In genomic region chr8:86651416-86651815, GRCm38 (mm10) we compare ENCODE assay signal across 13 mouse cellular contexts. TPM values are rescaled to one million over a fixed set of nuclear protein-coding genes. Genes with fewer than 3 reads are reported as not detected.
DNase-seq lines count a peak whose midpoint lies in the region; ATAC-seq lines count a peak whose summit lies in the region.
"Had no signal": no experiment of that assay in that cellular context is flagged by ENCODE, and none has a peak within 500 bp of the region (broad histone marks: within the 10 kb centered on the region; RNA-seq: fewer than 3 reads in every experiment).

No protein-coding gene starts in this region.

- H3K4me3 ChIP-seq in forebrain, embryonic 13.5 days: no peak overlapping the region
- H3K4me3 ChIP-seq in forebrain, embryonic 12.5 days (replicated peaks): no peak overlapping the region
- H3K4me3 ChIP-seq: hindbrain, embryonic 15.5 days; stomach, embryonic 15.5 days had no signal

- H3K4me1 ChIP-seq in forebrain, embryonic 13.5 days: peaks cover 12% of the 10 kb centered on the region
- no peaks in the 10 kb centered on the region; the same call in 1 of the 2 replicates for H3K4me1 ChIP-seq in forebrain, embryonic 12.5 days
- H3K4me1 ChIP-seq: hindbrain, embryonic 15.5 days; stomach, embryonic 15.5 days had no signal

- H3K36me3 ChIP-seq in forebrain, embryonic 13.5 days (ENCODE audit: poor library complexity, severe bottlenecking): peaks cover 18% of the 10 kb centered on the region; the same call in 1 of the 2 replicates
- H3K36me3 ChIP-seq in forebrain, embryonic 12.5 days (replicated peaks): peaks cover 17% of the 10 kb centered on the region

- no peak overlapping the region for H3K9ac ChIP-seq in forebrain, embryonic 13.5 days
- no peak overlapping the region for H3K9ac ChIP-seq in forebrain, embryonic 12.5 days
- H3K9ac ChIP-seq: hindbrain, embryonic 15.5 days; liver, postnatal 0 days; stomach, embryonic 15.5 days had no signal

- H3K27me3 ChIP-seq in forebrain, embryonic 13.5 days: no peaks in the 10 kb centered on the region
- no peaks in the 10 kb centered on the region for H3K27me3 ChIP-seq in forebrain, embryonic 12.5 days
- H3K27me3 ChIP-seq: hindbrain, embryonic 15.5 days; stomach, embryonic 15.5 days had no signal

- no peaks in the 10 kb centered on the region for H3K9me3 ChIP-seq in forebrain, embryonic 13.5 days (replicated peaks)
- H3K9me3 ChIP-seq in forebrain, embryonic 12.5 days: no peaks in the 10 kb centered on the region
- H3K9me3 ChIP-seq: hindbrain, embryonic 15.5 days; stomach, embryonic 15.5 days had no signal

- ATAC-seq in forebrain, embryonic 13.5 days: peak; percentile 75
- no peak for ATAC-seq in forebrain, embryonic 12.5 days (ENCODE audit: low FRiP score)
- ATAC-seq: liver, postnatal 0 days had no signal

- WGBS in forebrain, embryonic 13.5 days: 73% methylated on average over 5 of the region's 5 CpGs
- WGBS in forebrain, embryonic 12.5 days: 79% methylated on average over 5 of the region's 5 CpGs

- peak overlapping the region; percentile 32 for H3K27ac ChIP-seq in forebrain, embryonic 13.5 days
- no peak overlapping the region for H3K27ac ChIP-seq in forebrain, embryonic 12.5 days
- H3K27ac ChIP-seq: hindbrain, embryonic 15.5 days; stomach, embryonic 15.5 days had no signal

- H3K4me2 ChIP-seq in forebrain, embryonic 13.5 days: no peak overlapping the region
- no peak overlapping the region for H3K4me2 ChIP-seq in forebrain, embryonic 12.5 days
- H3K4me2 ChIP-seq: hindbrain, embryonic 15.5 days; midbrain, embryonic 11.5 days; stomach, embryonic 15.5 days had no signal

- DNase-seq in cerebellum, adult 9-11 months: peak; percentile 36
- DNase-seq in layer of hippocampus, adult 9-10 months (ENCODE audit: low spot score): peak; percentile 65
- DNase-seq in right cerebral cortex, postnatal 10 days (ENCODE audit: low spot score in 2 of 2): peak; percentile 64 to 86
- no peak for DNase-seq in thymus, postnatal 4 days
- no peak for DNase-seq in lung, postnatal 10 days
- no peak for DNase-seq in neural tube, embryonic 10.5 days (ENCODE audit: extremely low spot score, low spot score)
- DNase-seq: heart, adult 11 months; liver, postnatal 0 days had no signal

RNA-seq across cellular contexts. Expression of gene Lonp2, which starts 27.6 kb away (rescaled TPM):
- polyA plus RNA-seq in forebrain, embryonic 13.5 days (2015; fragmentation: Nextera tagmentation; extraction: Ambion mirVana): 73.4 and 74.2 TPM in 2 replicates
- 70.3 and 75.0 TPM in 2 replicates for polyA plus RNA-seq in forebrain, embryonic 12.5 days (2016; fragmentation: Nextera tagmentation; extraction: Ambion mirVana)

Comparison
In these comparisons a context has a peak if more than half of its experiments do, and no peak if none do; other contexts are left out.
1. DNase-seq: peak in cerebellum, adult 9-11 months (single experiment), layer of hippocampus, adult 9-10 months (single experiment) and right cerebral cortex, postnatal 10 days (2 of 2); none in thymus, postnatal 4 days (single experiment), lung, postnatal 10 days (single experiment) and neural tube, embryonic 10.5 days (single experiment).